7 mouse cellular contexts compared by ENCODE assay signal in genomic region chr16:44724083-44724787, GRCm38 (mm10). TPM values are rescaled to one million over a fixed set of nuclear protein-coding genes. Genes with fewer than 3 reads are reported as not detected.
DNase-seq lines count a peak whose midpoint lies in the region; ATAC-seq lines count a peak whose summit lies in the region.

Gene Nepro, plus strand, starts transcription at chr16:44724301.

- H3K4me2 ChIP-seq in limb, embryonic 11.5 days (ENCODE audit: low read depth, severe bottlenecking) = peak within 1 kb of the TSS; percentile 78
- H3K4me2 ChIP-seq in midbrain, embryonic 14.5 days (ENCODE audit: low read length) = peak within 1 kb of the TSS; percentile 67

- H3K27ac ChIP-seq in embryonic facial prominence, embryonic 10.5 days (replicated peaks) = peak within 1 kb of the TSS; percentile 96
- peak within 1 kb of the TSS; percentile 73 for H3K27ac ChIP-seq in limb, embryonic 11.5 days (replicated peaks; ENCODE audit: low read depth, low read length)
- peak within 1 kb of the TSS; percentile 90 for H3K27ac ChIP-seq in midbrain, embryonic 14.5 days (replicated peaks; ENCODE audit: low read depth, low read length)

- peaks cover 21% of the 10 kb centered on the region for H3K4me1 ChIP-seq in embryonic facial prominence, embryonic 10.5 days
- H3K4me1 ChIP-seq in limb, embryonic 11.5 days (ENCODE audit: control insufficient read depth, insufficient read depth, low read length) = 0 out of 2 replicates have a peak, but pooled peaks cover 4% of the 10 kb centered on the region
- H3K4me1 ChIP-seq in midbrain, embryonic 14.5 days (ENCODE audit: control insufficient read depth, insufficient read depth, low read length) = peaks cover 6% of the 10 kb centered on the region

- DNase-seq in adrenal gland, postnatal 10 days = peak; percentile 96
- DNase-seq in embryonic facial prominence, embryonic 10.5 days (ENCODE audit: low spot score) = peak; percentile 95
- DNase-seq in kidney, adult 11 months = peak; percentile 95
- peak; percentile 94 for DNase-seq in limb, embryonic 11.5 days (ENCODE audit: low spot score)
- peak; percentile 95 for DNase-seq in midbrain, embryonic 14.5 days
- DNase-seq in spleen, adult 18-20 months = peak; percentile 84 to 92

- peak within 1 kb of the TSS; percentile 74 for H3K4me3 ChIP-seq in embryonic facial prominence, embryonic 10.5 days
- peak within 1 kb of the TSS; percentile 81 for H3K4me3 ChIP-seq in limb, embryonic 11.5 days (ENCODE audit: low read depth, low read length)
- H3K4me3 ChIP-seq in midbrain, embryonic 14.5 days (replicated peaks; ENCODE audit: low read depth, low read length) = peak within 1 kb of the TSS; percentile 71

- ATAC-seq in granulocyte monocyte progenitor cell, adult 5-6 weeks (replicated peaks; ENCODE audit: poor library complexity, severe bottlenecking) = peak; percentile 81
- peak; percentile 95 for ATAC-seq in limb, embryonic 11.5 days (ENCODE audit: insufficient number of reproducible peaks, low FRiP score, low TSS enrichment, low read depth)
- peak; percentile 98 for ATAC-seq in midbrain, embryonic 14.5 days (ENCODE audit: low FRiP score, low TSS enrichment)

- peaks cover 39% of the 10 kb centered on the region for H3K36me3 ChIP-seq in embryonic facial prominence, embryonic 10.5 days (replicated peaks)
- H3K36me3 ChIP-seq in limb, embryonic 11.5 days (ENCODE audit: control insufficient read depth, insufficient read depth, low read length) = peaks cover 1% of the 10 kb centered on the region; the same call in 1 of the 2 replicates
- H3K36me3 ChIP-seq in midbrain, embryonic 14.5 days (ENCODE audit: control insufficient read depth, insufficient read depth, low read length) = peaks cover 7% of the 10 kb centered on the region; the same call in 1 of the 2 replicates

- no peaks in the 10 kb centered on the region for H3K9me3 ChIP-seq in embryonic facial prominence, embryonic 10.5 days
- no peaks in the 10 kb centered on the region for H3K9me3 ChIP-seq in limb, embryonic 11.5 days (ENCODE audit: control insufficient read depth, low read length)
- no peaks in the 10 kb centered on the region for H3K9me3 ChIP-seq in midbrain, embryonic 14.5 days (ENCODE audit: control insufficient read depth, low read length)

- peak within 1 kb of the TSS; percentile 92 for H3K9ac ChIP-seq in limb, embryonic 11.5 days (ENCODE audit: low read length)
- H3K9ac ChIP-seq in midbrain, embryonic 14.5 days (replicated peaks; ENCODE audit: low read length) = peak within 1 kb of the TSS; percentile 71

- no peaks in the 10 kb centered on the region for H3K27me3 ChIP-seq in embryonic facial prominence, embryonic 10.5 days (replicated peaks; ENCODE audit: low read depth, poor library complexity, severe bottlenecking)
- no peaks in the 10 kb centered on the region for H3K27me3 ChIP-seq in limb, embryonic 11.5 days (ENCODE audit: control insufficient read depth, insufficient read depth, low read length)
- no peaks in the 10 kb centered on the region for H3K27me3 ChIP-seq in midbrain, embryonic 14.5 days (ENCODE audit: control insufficient read depth, insufficient read depth, low read length)

- under 1% methylated on average over 64 of the region's 64 CpGs for WGBS in embryonic facial prominence, embryonic 10.5 days
- under 1% methylated on average over 64 of the region's 64 CpGs for WGBS in limb, embryonic 11.5 days
- WGBS in midbrain, embryonic 14.5 days = under 1% methylated on average over 64 of the region's 64 CpGs

RNA-seq across cellular contexts. Expression of gene Nepro, which starts in this region (rescaled TPM):
- total RNA-seq in adrenal gland, postnatal 10 days (2021) = 1 to 10 TPM; 9.1 to 9.3 TPM
- polyA plus RNA-seq in embryonic facial prominence, embryonic 10.5 days (2016; fragmentation: Nextera tagmentation; extraction: Ambion mirVana) = 13.4 and 14.1 TPM in 2 replicates
- 10.0 and 18.7 TPM in 2 replicates for total RNA-seq in granulocyte monocyte progenitor cell, adult 5-6 weeks (2014; fragmentation: Nextera tagmentation)
- total RNA-seq in granulocyte monocyte progenitor cell, adult 5-6 weeks (2017) = 16.9 and 22.4 TPM in 2 replicates
- 11.9 and 12.0 TPM in 2 replicates for polyA plus RNA-seq in limb, embryonic 11.5 days (2014; fragmentation: Nextera tagmentation; extraction: Ambion mirVana)
- 3.8 and 5.7 TPM in 2 replicates for polyA plus RNA-seq in midbrain, embryonic 14.5 days (2014; fragmentation: Nextera tagmentation; extraction: Ambion mirVana)

Comparison
In these comparisons a context has a peak if more than half of its experiments do, and no peak if none do; other contexts are left out.
1. Peak in every context shown above with its lines: DNase-seq, ATAC-seq, H3K4me3 ChIP-seq and H3K27ac ChIP-seq.